Mouse (Mus musculus): Measurements from ENCODE around the gene Tmem239. TPM values are rescaled to one million over a fixed set of nuclear protein-coding genes. Genes with fewer than 3 reads are reported as not detected.

Gene Tmem239
- polyA plus RNA-seq, 1 experiment, result not detected

- H3K4me1 ChIP-seq (ENCODE audit: control insufficient read depth), result peaks cover 47% of the 10 kb centered on the region
- H3K4me3 ChIP-seq (replicated peaks), result no peak overlapping the region
Measured at GRCm38 (mm10) chr2:130442162-130442561, 35.9 kb downstream of the Tmem239 start.

GRCm38 (mm10) chr2:130448449-130448848, 42.2 kb downstream of the Tmem239 start:
- Histone ChIP-seq H3K4me1 (ENCODE audit: control insufficient read depth) (peaks cover 39% of the 10 kb centered on the region), H3K27me3 (ENCODE audit: control insufficient read depth) (peaks cover 20% of the 10 kb centered on the region), H3K9me3 (ENCODE audit: control insufficient read depth, low read length) (no peaks in the 10 kb centered on the region), H3K4me3 (replicated peaks) (no peak overlapping the region), H3K36me3 (ENCODE audit: control insufficient read depth) (peaks cover 20% of the 10 kb centered on the region)
- TF ChIP-seq TAL1 (IDR thresholded peaks at IDR 0.05; ENCODE audit: low read length) (no peak), GATA1 (IDR thresholded peaks at IDR 0.05; ENCODE audit: low read length) (no peak)

More at GRCm38 (mm10) chr2:130442162-130442561, 35.9 kb downstream of the Tmem239 start:
- no peaks in the 10 kb centered on the region for H3K9me3 ChIP-seq (ENCODE audit: control insufficient read depth, low read length)
- TF ChIP-seq GATA1 (IDR thresholded peaks at IDR 0.05; ENCODE audit: low read length) (no peak), TAL1 (IDR thresholded peaks at IDR 0.05; ENCODE audit: low read length) (no peak)
- H3K36me3 ChIP-seq (ENCODE audit: control insufficient read depth), result peaks cover 81% of the 10 kb centered on the region
- H3K27me3 ChIP-seq (ENCODE audit: control insufficient read depth), result no peaks in the 10 kb centered on the region

- no peaks in the 10 kb centered on the region for H3K9me3 ChIP-seq (ENCODE audit: control insufficient read depth, low read length)
- H3K36me3 ChIP-seq (ENCODE audit: control insufficient read depth), result peaks cover 14% of the 10 kb centered on the region
- H3K4me1 ChIP-seq (ENCODE audit: control insufficient read depth), result peaks cover 42% of the 10 kb centered on the region
- H3K27me3 ChIP-seq (ENCODE audit: control insufficient read depth), result peaks cover 20% of the 10 kb centered on the region
- TF ChIP-seq TAL1 (IDR thresholded peaks at IDR 0.05; ENCODE audit: low read length) (no peak), GATA1 (IDR thresholded peaks at IDR 0.05; ENCODE audit: low read length) (no peak)
- peak overlapping the region; percentile 95 for H3K4me3 ChIP-seq (replicated peaks)
Measured at GRCm38 (mm10) chr2:130449021-130449793, 42.9 kb downstream of the Tmem239 start.

GRCm38 (mm10) chr2:130449794-130450433, 43.6 kb downstream of the Tmem239 start, which contains the start of gene Ptpra:
Ptpra (plus strand) TSS chr2:130450278.
- no peak for TF ChIP-seq TAL1 (IDR thresholded peaks at IDR 0.05; ENCODE audit: low read length)
- H3K36me3 ChIP-seq (ENCODE audit: control insufficient read depth), result peaks cover 7% of the 10 kb centered on the region
- H3K4me1 ChIP-seq (ENCODE audit: control insufficient read depth), result peaks cover 49% of the 10 kb centered on the region
- no peaks in the 10 kb centered on the region for H3K9me3 ChIP-seq (ENCODE audit: control insufficient read depth, low read length)
- H3K4me3 ChIP-seq (replicated peaks), result peak within 1 kb of the TSS; percentile 95
- H3K27me3 ChIP-seq (ENCODE audit: control insufficient read depth), result peaks cover 20% of the 10 kb centered on the region

GRCm38 (mm10) chr2:130450434-130450796, 44.1 kb downstream of the Tmem239 start:
- peaks cover 52% of the 10 kb centered on the region for H3K4me1 ChIP-seq (ENCODE audit: control insufficient read depth)
- H3K27me3 ChIP-seq (ENCODE audit: control insufficient read depth), result peaks cover 20% of the 10 kb centered on the region
- peaks cover 9% of the 10 kb centered on the region for H3K36me3 ChIP-seq (ENCODE audit: control insufficient read depth)
- no peak for TF ChIP-seq GATA1 (IDR thresholded peaks at IDR 0.05; ENCODE audit: low read length)
- no peak for TF ChIP-seq TAL1 (IDR thresholded peaks at IDR 0.05; ENCODE audit: low read length)
- H3K9me3 ChIP-seq (ENCODE audit: control insufficient read depth, low read length), result no peaks in the 10 kb centered on the region
- H3K4me3 ChIP-seq (replicated peaks), result peak overlapping the region; percentile 95

GRCm38 (mm10) chr2:130451086-130451726, 44.9 kb downstream of the Tmem239 start:
- Histone ChIP-seq H3K4me1 (ENCODE audit: control insufficient read depth) (peaks cover 52% of the 10 kb centered on the region), H3K9me3 (ENCODE audit: control insufficient read depth, low read length) (no peaks in the 10 kb centered on the region)
- TF ChIP-seq TAL1 (IDR thresholded peaks at IDR 0.05; ENCODE audit: low read length) (no peak), GATA1 (IDR thresholded peaks at IDR 0.05; ENCODE audit: low read length) (no peak)

GRCm38 (mm10) chr2:130451727-130452090, 45.4 kb downstream of the Tmem239 start:
- no peak for TF ChIP-seq GATA1 (IDR thresholded peaks at IDR 0.05; ENCODE audit: low read length)
- no peak for TF ChIP-seq TAL1 (IDR thresholded peaks at IDR 0.05; ENCODE audit: low read length)
- H3K4me3 ChIP-seq (replicated peaks), result peak overlapping the region; percentile 95
- H3K27me3 ChIP-seq (ENCODE audit: control insufficient read depth), result peaks cover 20% of the 10 kb centered on the region
- no peaks in the 10 kb centered on the region for H3K9me3 ChIP-seq (ENCODE audit: control insufficient read depth, low read length)
- H3K36me3 ChIP-seq (ENCODE audit: control insufficient read depth), result peaks cover 12% of the 10 kb centered on the region
- H3K4me1 ChIP-seq (ENCODE audit: control insufficient read depth), result peaks cover 53% of the 10 kb centered on the region

More at GRCm38 (mm10) chr2:130451086-130451726, 44.9 kb downstream of the Tmem239 start:
- H3K36me3 ChIP-seq (ENCODE audit: control insufficient read depth), result peaks cover 11% of the 10 kb centered on the region
- peaks cover 20% of the 10 kb centered on the region for H3K27me3 ChIP-seq (ENCODE audit: control insufficient read depth)
- H3K4me3 ChIP-seq (replicated peaks), result peak overlapping the region; percentile 95

- peaks cover 20% of the 10 kb centered on the region for H3K27me3 ChIP-seq (ENCODE audit: control insufficient read depth)
- H3K4me3 ChIP-seq (replicated peaks), result no peak overlapping the region
- TF ChIP-seq GATA1 (IDR thresholded peaks at IDR 0.05; ENCODE audit: low read length) (no peak), TAL1 (IDR thresholded peaks at IDR 0.05; ENCODE audit: low read length) (no peak)
- H3K4me1 ChIP-seq (ENCODE audit: control insufficient read depth), result peaks cover 53% of the 10 kb centered on the region
- no peaks in the 10 kb centered on the region for H3K9me3 ChIP-seq (ENCODE audit: control insufficient read depth, low read length)
- H3K36me3 ChIP-seq (ENCODE audit: control insufficient read depth), result peaks cover 13% of the 10 kb centered on the region
Measured at GRCm38 (mm10) chr2:130452266-130452665, 46.0 kb downstream of the Tmem239 start.

GRCm38 (mm10) chr2:130453421-130453820, 47.1 kb downstream of the Tmem239 start:
- peaks cover 17% of the 10 kb centered on the region for H3K36me3 ChIP-seq (ENCODE audit: control insufficient read depth)
- no peak overlapping the region for H3K4me3 ChIP-seq (replicated peaks)
- H3K9me3 ChIP-seq (ENCODE audit: control insufficient read depth, low read length), result no peaks in the 10 kb centered on the region
- no peak for TF ChIP-seq TAL1 (IDR thresholded peaks at IDR 0.05; ENCODE audit: low read length)
- no peak for TF ChIP-seq GATA1 (IDR thresholded peaks at IDR 0.05; ENCODE audit: low read length)
- peaks cover 53% of the 10 kb centered on the region for H3K4me1 ChIP-seq (ENCODE audit: control insufficient read depth)
- H3K27me3 ChIP-seq (ENCODE audit: control insufficient read depth), result peaks cover 15% of the 10 kb centered on the region

Measured in erythroblast, embryonic 14.5 days (primary cell).